Mouse (Mus musculus) thymus, adult 2 months (tissue): ENCODE results near the gene Ddx1.

Experiments
- CTCF ChIP-seq: fragments of 200-500 bp; IDR thresholded peaks from 2 replicates; pipeline ENCODE4 v1.5.1; 2012; ENCODE audit warnings: mild to moderate bottlenecking, control low read depth, low read length, moderate library complexity, borderline replicate concordance; ENCODE audit not compliant: control insufficient read depth, poor library complexity, insufficient read depth; ENCODE audit errors: extremely low read depth
- POLR2A ChIP-seq: fragments of 200-500 bp; IDR thresholded peaks from 2 replicates; pipeline ENCODE4 v1.6.1; 2012; ENCODE audit warnings: mild to moderate bottlenecking, low read length, control low read depth, moderate library complexity; ENCODE audit not compliant: control insufficient read depth, poor library complexity, insufficient read depth; ENCODE audit errors: extremely low read depth

- TF ChIP-seq CTCF, result no peak
- TF ChIP-seq POLR2A, result no peak
These were observed 68.2 kb downstream of the Ddx1 start for GRCm38 (mm10) chr12:13180715-13181335.
